Mouse (Mus musculus) gastrocnemius, postnatal 14 days (tissue): ENCODE results near the gene Kit. TPM values are rescaled to one million over a fixed set of nuclear protein-coding genes. Genes with fewer than 3 reads are reported as not detected.
A peak's percentile ranks its signal among the peaks of the same experiment; 100 is the strongest.

ENCODE experiments used
- DNase-seq: peaks from one replicate; pipeline ENCODE4 v3.0.0; 2021; ENCODE audit warnings: mixed read lengths
- intact Hi-C: fragments of 180-260 bp; cut with DNase I; formaldehyde crosslinking; loops from one replicate; pipeline ENCODE4 v1.15.1; 2025; ENCODE audit warnings: low total_unique reads
- long read RNA-seq, 2 experiments: library from polyadenylated mRNA; stranded (forward); transcript quantifications; one replicate each; pipeline ENCODE4 v2.0.0; 2021
- total RNA-seq, 2 experiments: library from RNA; stranded (reverse); gene quantifications; 2 replicates each; pipeline ENCODE4 v1.2.3; 2021

Kit gene
- total RNA-seq, result 1 to 10 TPM; 3.1 to 3.9 TPM
- long read RNA-seq, experiment 1, result 0 reads
- long read RNA-seq, experiment 2, partial matches to known transcripts, result 3 of 3 reads
- long read RNA-seq, experiment 2, other reads (novel, unspliced or antisense), result 0 of 3 reads

DNA sequence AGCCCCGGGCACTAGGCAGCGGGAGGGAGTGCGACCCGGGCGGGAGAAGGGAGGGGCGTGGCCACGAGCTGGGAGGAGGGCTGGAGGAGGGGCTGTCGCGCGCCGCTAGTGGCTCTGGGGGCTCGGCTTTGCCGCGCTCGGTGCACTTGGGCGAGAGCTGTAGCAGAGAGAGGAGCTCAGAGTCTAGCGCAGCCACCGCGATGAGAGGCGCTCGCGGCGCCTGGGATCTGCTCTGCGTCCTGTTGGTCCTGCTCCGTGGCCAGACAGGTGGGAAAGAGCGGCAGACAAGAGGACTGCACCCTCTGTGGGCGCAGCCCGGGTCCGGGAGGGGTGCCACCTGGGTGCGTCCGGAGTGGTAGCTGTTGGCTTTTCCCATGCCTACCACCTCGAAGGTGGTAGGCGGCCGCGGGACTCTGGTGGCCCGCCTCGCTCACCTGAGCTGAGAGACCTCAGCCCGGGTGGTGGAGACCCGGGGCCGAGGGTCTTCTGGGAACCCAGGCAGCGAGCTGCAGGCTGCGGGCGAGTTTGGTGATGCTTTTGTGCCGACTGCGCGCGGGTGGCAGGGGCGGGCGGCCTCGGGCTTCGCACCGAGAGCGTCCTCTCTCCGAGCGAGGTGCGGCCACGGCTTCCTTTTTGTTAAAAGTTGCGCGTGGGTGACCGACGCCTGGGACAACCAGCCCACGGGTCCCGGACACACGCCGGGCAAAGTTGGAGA is at the start of gene Kit:
Kit (plus strand) TSS at position 65 of the 715 bp plus-strand sequence.
- intact Hi-C loops, result loop anchor here (10.0 kb wide), 1 partner anchor 280 kb away; no protein-coding TSS in a partner anchor
- DNase-seq, result peak; percentile 61

DNA sequence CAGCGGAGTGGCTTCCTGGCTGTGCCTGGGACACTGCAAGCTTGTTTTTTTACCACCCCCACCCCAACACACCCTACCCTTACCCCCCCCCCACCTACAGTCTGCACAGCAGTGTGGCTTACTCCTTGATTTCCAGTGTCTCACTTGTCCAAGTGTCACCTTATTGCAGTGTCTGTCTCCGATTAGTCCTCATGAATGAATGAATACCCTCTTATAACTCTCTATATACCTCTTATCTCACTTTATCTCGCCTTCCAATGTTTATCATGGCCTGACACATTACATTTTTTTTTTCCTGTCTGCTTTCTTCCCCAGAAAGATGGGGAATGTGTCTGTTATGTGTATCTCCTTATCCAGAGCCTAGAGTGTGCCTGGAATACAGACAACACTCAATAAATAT is 38.6 kb upstream of the Kit start:
- intact Hi-C loops, result no loop called here

DNA sequence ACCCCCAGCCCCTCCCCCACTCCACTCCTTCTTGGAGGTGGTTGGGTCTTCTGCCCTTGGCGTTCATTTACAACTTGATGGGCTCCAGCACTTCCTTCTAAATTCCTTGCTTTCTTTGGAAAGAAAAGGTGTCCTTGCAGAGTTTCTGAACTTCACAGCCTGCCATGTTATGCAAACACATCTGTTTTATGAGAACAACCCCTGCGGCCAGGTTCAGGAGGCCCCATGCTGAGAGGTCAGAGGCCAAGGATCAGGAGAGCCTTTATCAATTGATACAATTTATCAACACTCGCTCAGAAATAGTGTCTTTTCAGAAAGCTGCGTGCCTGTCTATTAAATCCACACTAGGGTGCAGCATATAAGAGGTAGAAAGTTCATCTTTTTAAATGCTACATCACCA is 37.0 kb upstream of the Kit start:
- intact Hi-C loops, result no loop called here
- no peak for DNase-seq

More for the DNA sequence above, 38.6 kb upstream of the Kit start:
- DNase-seq, result no peak

DNA sequence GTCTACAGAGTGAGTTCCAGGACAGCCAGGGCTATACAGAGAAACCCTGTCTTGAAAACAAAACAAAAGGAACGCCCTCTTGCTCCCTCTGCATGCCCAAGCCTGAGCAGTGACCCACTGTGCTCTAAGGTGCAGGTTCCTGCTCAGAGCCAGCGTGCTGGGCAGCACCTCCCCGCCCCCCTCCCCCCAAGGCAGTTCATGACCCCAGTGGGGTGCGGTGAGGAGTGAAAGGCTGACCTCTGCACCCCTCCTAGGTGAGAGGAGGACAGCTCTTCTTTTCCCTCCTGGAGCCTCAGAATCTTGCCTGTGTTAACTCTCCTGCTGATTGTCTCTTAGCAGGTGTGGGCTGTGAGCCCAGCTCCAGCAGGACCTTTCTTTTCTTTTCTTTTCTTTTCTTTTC is 36.3 kb upstream of the Kit start:
- intact Hi-C loops, result no loop called here
- DNase-seq, result no peak

DNA sequence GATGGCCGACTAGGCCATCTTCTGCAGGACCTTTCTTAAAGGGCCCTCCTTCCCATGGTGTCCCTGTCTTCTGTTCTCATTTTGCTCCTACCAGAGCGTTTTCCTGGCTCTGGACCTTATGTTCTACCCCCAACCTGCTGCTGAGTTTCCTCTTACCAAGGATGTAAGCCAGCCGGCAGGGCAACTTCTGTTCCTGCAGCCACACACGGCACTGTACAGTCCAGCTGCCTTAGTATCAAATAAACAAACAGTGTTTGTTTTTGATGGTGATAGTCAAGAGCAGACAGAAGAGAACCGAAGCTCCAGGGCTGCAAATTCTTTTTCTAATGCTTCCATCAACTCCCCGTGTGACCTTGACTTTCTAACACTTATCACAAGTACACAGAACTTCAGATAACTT is 35.6 kb upstream of the Kit start:
- DNase-seq, result no peak
- intact Hi-C loops, result no loop called here

DNA sequence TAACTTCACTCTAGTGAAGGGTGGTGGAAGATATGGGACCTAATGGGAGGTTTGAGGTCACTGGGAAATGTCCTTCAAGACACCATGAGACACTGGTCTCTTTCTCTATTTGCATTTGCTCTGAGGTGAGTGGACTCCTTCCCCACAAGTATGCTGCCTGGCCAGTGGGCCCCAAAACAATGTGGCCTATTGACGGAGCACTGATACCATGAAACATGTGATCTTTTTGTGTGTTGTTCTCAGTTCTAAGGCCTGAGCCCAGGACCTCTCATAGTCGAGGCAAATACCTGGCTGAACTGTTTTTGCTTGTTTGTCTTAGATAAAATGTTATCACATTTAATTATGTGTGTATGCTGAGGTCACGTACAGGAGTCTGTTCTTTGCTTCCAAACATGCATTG is 31.0 kb upstream of the Kit start:
- DNase-seq, result no peak
- intact Hi-C loops, result no loop called here

DNA sequence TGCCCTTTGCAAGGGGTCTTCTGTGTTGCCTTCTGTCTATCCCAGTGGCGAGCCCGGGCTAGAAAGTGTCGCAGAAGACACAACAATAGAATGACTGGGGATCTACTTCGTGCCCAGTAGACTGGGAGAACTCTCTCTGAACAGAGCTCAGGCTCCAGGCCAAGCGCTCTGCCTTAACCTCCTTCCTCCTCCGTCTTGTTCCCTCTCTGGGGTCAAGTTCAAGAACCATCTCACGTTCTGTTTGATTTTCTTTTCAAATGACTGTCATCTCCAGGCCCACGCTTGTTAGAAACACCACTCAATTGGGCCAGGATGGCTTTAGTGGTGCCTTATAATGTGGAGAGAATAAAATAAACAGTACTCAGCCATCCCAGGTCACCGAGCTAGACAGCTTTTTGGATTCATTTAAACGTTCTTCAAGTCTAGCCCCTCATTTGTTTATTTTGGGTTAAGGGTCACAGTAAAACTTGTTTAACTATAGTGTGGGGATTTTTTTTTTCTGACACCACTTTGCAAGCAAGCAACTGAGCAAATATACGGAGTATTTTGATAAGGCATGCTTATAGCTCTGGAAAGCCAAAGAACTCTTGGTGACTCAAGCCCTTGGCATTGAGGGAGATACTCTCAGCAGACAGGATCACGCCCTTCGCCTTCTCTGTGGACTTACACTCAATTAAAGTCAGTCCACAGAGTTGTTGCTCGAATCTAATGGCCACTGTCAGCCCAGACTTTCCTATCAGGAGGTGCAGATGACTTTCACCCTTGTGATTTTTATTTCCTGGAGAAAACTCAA is 30.0 kb upstream of the Kit start:
- no peak for DNase-seq
- intact Hi-C loops, result no loop called here

DNA sequence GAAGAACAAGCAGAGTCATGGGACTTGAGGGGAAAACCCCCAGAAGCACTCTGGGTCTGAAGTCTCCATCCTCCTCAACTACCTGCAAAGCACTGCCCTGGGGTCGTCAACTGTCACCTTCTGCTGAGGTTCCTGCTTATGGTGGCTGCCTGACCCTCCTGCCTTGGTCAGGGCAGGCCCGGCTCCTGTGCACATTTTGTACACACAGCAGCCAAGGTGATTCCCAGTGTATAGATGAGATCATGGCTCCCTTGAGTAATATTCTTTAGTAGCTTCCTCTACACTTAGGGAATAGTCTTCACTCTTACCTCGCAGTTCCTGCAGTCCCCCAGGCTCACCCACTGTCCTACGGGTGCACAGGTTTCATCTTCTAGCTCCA is 29.5 kb upstream of the Kit start:
- no peak for DNase-seq
- intact Hi-C loops, result no loop called here

DNA sequence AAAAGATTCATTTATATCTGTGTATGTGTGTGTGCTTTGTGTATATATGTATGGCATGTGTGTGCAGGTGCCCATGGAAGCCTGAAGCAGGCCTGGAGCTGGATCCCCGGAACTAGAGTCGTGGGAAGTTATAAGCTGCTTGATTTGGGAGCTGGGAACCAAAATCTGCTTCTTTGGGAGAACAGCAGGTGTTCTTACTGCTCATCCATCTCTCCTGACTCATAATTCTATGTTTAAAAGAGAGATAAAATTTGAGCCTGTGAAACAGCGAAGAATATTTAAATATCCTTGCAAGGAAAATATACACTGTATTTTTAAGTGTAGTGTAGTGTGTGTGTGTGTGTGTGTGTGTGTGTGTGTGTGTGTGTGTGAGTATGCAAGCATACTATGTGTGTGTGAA is 21.7 kb upstream of the Kit start:
- intact Hi-C loops, result no loop called here
- DNase-seq, result no peak

DNA sequence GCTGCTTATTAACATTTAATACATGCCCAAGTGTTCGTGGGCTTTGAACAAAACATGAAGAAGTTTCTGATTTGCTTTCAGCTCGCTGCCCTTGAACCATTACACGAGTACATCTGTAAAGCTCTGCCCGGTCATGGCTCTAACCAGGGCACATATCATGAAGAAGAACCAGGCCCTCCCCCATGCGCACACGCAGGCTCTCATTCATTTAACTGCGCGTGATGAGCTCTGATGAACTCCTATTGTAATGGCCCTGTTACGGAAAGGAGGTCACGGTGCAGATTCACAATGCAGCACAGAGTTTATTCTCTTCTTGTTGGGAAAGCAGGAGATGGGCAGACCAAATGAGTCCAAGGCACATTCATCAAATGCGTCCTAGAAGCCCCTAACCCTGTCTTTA is 17.1 kb upstream of the Kit start:
- intact Hi-C loops, result no loop called here
- no peak for DNase-seq

DNA sequence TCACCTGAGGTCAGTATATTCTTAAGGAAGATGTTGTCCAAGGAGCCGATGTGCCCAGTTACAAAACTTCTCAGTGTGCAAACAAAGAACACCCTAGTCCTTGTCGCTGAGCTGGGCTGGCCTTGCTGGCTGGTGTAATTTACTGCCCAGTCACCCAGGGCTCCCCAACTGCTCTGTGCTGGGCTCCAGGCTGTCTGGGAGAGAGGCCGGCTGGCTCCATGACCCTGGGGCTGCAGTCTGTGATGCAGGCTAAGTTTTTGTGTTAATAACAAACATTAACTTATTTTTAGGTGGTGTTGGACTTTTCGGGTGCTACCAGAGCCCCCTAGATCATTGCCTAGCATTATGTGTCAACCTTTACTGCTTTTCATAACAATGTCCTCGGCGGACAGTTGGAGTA is 15.4 kb upstream of the Kit start:
- intact Hi-C loops, result no loop called here
- no peak for DNase-seq

DNA sequence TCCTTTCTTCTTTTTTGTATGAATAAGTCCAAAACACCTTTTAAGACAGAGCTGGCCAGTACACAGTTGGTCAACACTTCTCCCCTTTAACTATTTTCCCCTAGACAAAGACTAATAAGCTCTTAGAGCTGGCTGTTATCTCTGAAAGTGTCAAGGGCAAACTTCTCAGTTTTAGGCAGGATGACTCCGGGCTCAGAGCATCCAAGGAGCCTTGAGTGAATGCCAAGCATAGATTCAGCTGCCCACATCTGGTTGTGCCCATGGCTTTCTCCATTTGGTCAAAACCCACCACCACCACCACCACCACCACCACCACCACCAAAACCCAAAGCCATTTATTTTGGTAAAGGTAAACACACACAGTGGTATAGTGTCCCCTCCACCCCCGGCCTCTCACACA is 13.5 kb upstream of the Kit start:
- intact Hi-C loops, result no loop called here
- DNase-seq, result no peak

DNA sequence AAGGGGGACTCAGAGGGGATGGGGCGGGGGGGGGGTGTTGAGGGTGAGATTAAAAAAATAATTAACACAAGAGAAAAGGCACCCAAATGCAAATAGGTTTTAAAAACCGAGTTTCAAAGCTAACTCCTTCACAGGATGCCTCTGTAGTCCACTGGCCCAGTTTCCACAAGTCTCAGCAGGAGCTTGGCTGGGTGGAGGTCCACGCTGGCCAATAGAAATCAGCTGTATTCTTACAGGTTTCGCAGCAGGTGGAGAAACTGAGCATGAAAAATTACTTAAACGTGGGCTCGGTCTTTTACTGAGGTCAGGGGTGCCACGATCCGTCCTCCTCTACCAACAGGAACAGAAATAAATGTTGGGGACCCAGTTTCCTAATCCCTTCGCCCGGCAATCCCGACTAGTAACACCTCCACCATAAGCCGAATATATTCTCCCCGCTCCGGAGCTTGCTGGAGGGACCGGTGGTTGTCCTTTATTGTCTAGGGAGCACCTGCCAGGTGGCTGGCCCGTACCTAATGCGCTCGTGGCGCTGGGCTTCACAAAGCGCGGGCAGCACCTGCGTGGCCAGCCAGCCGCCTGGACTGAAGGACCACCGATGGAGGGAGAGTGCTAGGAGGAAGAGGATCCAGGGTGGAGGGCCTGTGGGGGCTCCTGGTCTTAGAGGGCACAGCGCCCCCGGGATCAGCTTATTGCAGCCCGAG is 415 bp upstream of the Kit start:
- intact Hi-C loops, result loop anchor here (10.0 kb wide), 1 partner anchor 280 kb away; no protein-coding TSS in a partner anchor
- no peak for DNase-seq

DNA sequence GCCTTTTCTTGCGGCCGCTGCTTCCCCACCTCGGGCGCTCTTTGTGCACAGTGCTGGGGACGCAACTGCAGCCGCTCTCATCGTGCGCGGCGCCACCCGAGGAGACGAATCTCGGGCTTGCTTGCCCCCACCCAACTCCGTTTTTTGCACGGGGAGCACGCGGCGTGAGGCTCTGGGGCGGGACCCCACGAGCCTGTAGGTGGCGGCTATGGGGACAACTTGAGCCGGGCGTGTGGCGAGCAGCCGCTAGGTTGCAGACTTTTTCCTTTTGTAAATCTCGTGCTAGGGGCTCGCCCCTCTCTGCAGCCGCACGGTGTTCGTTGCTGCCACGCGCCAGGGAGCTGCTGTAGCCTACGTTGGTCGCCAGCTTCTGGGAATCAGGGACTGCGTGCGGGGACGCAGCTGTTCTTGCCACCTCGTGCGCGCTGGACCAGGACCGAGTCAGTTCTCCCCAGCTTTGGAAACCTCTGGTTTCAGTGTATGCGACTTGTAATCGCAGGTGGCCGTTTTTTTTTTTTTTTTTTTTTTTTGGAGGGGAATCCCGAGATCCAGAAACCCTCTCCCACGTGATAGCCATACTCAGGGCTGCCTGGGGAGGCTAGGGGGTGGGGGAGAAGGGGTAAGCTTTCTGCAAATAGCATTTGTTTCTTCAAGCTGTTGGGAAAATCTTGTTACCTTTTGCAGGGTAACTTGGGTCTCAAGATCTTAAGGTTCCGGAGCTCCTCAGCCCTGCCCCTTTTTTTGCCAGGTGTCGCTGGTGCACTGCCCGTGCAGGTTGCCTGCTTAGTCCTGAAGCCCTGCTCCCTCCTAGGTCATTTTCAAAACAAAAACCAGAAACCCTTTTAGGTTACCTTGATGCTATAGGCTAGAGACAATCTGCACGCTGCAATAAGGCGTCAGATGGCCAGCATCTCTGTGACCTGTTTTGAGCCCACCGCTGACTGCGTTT is 1.1 kb downstream of the Kit start:
- intact Hi-C loops, result loop anchor here (10.0 kb wide), 1 partner anchor 279 kb away; no protein-coding TSS in a partner anchor
- peak; percentile 35 for DNase-seq

DNA sequence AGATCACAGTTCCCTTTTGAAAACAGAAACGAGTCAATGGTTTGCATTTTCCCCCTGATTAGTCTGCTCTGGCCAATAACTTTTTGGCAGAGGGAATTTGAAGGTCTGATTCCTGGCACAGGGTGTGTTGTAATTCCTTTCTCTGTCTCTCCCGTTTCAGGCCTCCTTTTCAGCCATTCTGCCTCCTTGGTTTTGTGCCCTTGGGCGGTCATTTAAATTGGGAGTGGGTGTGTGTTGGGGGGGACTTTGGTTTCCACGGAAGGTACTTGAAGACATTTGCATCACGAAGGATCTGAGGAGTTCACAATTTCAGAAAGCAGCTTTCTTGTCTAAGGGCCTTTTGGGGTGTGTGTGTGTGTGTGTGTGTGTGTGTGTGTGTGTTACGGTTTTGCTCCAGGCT is 2.0 kb downstream of the Kit start:
- intact Hi-C loops, result loop anchor here (10.0 kb wide), 1 partner anchor 278 kb away; no protein-coding TSS in a partner anchor
- no peak for DNase-seq

DNA sequence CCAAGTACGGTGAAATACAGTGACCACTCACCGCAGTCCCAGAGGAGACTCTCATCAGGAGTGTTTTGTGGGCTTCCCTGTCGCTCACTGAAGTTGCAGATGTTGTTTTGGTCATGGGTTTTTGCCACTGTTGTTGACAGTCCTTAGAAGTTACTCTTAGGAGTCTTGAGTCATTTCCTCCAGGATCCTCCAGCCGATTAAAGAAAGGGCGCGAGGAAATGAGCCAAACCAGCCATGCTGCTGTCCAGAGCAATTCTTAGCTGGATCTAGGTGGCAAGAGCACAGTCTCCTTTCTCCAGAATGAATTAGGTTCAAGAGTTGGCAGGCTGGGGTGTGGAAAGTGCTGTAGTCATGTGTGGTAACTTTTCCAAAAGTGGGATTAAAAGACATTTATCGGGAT is 3.4 kb downstream of the Kit start:
- intact Hi-C loops, result loop anchor here (10.0 kb wide), 1 partner anchor 277 kb away; no protein-coding TSS in a partner anchor
- peak; percentile 12 for DNase-seq

DNA sequence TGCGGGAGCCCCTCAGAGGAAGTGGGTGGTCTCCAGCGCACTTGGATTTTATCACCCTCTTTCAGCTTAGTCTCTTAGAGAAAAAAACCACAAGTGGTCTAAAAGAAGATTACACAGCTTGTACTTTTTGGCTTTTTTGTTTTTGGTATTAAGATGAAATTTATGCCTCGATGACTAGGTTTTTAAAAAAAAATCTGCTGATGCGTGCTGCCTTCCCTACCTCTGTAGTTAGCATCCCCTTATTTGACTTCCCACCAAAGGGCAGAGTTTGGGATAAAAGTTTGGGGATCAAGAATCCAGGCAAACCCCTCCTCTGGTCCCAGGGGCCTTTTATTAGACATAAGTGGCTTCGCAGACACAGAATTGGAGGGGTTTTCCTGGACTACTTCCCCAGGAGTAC is 4.5 kb downstream of the Kit start:
- intact Hi-C loops, result loop anchor here (10.0 kb wide), 1 partner anchor 276 kb away; no protein-coding TSS in a partner anchor

DNA sequence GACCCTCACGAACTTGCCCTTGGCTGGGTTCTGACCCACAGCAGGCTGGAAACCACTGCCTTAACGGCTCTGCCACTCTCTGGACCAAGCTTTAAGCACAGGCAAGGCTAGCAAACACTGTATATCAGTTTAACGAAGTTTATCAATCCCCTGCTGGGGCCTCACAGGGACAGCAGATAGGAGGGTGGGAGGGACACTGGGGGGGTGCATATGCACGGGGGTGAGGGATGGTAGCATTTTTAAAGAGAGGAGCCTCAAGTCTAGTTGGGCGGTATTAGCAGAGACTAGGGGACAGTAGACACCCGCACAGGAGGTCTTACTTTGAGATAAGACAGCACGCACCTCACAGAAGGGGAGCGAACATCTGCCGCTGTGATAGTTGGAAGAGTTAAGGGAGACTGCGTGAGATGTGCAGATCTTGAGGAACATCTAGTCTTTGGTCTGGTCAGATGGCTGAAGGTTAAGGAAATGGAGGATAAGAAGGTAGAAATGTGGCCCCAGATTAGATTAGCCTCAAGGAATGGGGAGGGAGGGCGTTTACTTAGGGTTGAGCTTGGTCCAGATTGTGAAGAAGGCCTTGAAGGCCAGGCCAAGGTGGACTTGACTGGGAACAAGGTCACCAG is 5.0 kb downstream of the Kit start:
- no peak for DNase-seq
- intact Hi-C loops, result loop anchor here (10.0 kb wide), 1 partner anchor 275 kb away; no protein-coding TSS in a partner anchor

More for the DNA sequence above, 4.5 kb downstream of the Kit start:
- DNase-seq, result no peak
